Mouse (Mus musculus): ENCODE measurements around the gene Gimap5. TPM values are rescaled to one million over a fixed set of nuclear protein-coding genes. Genes with fewer than 3 reads are reported as not detected.

Gene Gimap5
- total and polyA plus RNA-seq, 3 experiments = not detected

Other genes with a start within 250 kb of the Gimap5 start
- gene Atp6v0e2, start 208.6 kb upstream of the Gimap5 start, total RNA-seq (2012; rRNA removed) = not detected in 2 replicates
- gene Atp6v0e2, start 208.6 kb upstream of the Gimap5 start, polyA plus RNA-seq (2012; ENCODE audit: insufficient read depth in 1 of 2, insufficient read length in 2 of 2, low read depth in 1 of 2, low replicate concordance in 2 of 2, missing spikeins in 1 of 2) = not detected
- gene Lrrc61, start 191.4 kb upstream of the Gimap5 start, total RNA-seq (2012; rRNA removed) = not detected in 2 replicates
- not detected for gene Lrrc61, start 191.4 kb upstream of the Gimap5 start, polyA plus RNA-seq (2012; ENCODE audit: insufficient read depth in 1 of 2, insufficient read length in 2 of 2, low read depth in 1 of 2, low replicate concordance in 2 of 2, missing spikeins in 1 of 2)
- gene Rarres2, start 173.4 kb upstream of the Gimap5 start, total RNA-seq (2012; rRNA removed) = not detected in 2 replicates
- gene Rarres2, start 173.4 kb upstream of the Gimap5 start, polyA plus RNA-seq (2012; ENCODE audit: insufficient read depth in 1 of 2, insufficient read length in 2 of 2, low read depth in 1 of 2, low replicate concordance in 2 of 2, missing spikeins in 1 of 2) = not detected
- gene Gm45021, start 156.6 kb upstream of the Gimap5 start, total RNA-seq (2012; rRNA removed) = not detected in 2 replicates
- not detected for gene Gm45021, start 156.6 kb upstream of the Gimap5 start, polyA plus RNA-seq (2012; ENCODE audit: insufficient read depth in 1 of 2, insufficient read length in 2 of 2, low read depth in 1 of 2, low replicate concordance in 2 of 2, missing spikeins in 1 of 2)
- gene Repin1, start 152.3 kb upstream of the Gimap5 start, total RNA-seq (2012; rRNA removed) = not detected in 2 replicates
- gene Repin1, start 152.3 kb upstream of the Gimap5 start, polyA plus RNA-seq (2012; ENCODE audit: insufficient read depth in 1 of 2, insufficient read length in 2 of 2, low read depth in 1 of 2, low replicate concordance in 2 of 2, missing spikeins in 1 of 2) = not detected
- not detected in 2 replicates for gene Gm44965, start 152.3 kb upstream of the Gimap5 start, total RNA-seq (2012; rRNA removed)
- gene Gm44965, start 152.3 kb upstream of the Gimap5 start, polyA plus RNA-seq (2012; ENCODE audit: insufficient read depth in 1 of 2, insufficient read length in 2 of 2, low read depth in 1 of 2, low replicate concordance in 2 of 2, missing spikeins in 1 of 2) = not detected
- gene Zfp775, start 144.1 kb upstream of the Gimap5 start, total RNA-seq (2012; rRNA removed) = not detected in 2 replicates
- gene Zfp775, start 144.1 kb upstream of the Gimap5 start, polyA plus RNA-seq (2012; ENCODE audit: insufficient read depth in 1 of 2, insufficient read length in 2 of 2, low read depth in 1 of 2, low replicate concordance in 2 of 2, missing spikeins in 1 of 2) = not detected
- gene AI854703, start 119.4 kb upstream of the Gimap5 start, total RNA-seq (2012; rRNA removed) = not detected in 2 replicates
- gene AI854703, start 119.4 kb upstream of the Gimap5 start, polyA plus RNA-seq (2012; ENCODE audit: insufficient read depth in 1 of 2, insufficient read length in 2 of 2, low read depth in 1 of 2, low replicate concordance in 2 of 2, missing spikeins in 1 of 2) = not detected
- not detected in 2 replicates for gene Gimap8, start 99.0 kb upstream of the Gimap5 start, total RNA-seq (2012; rRNA removed)
- not detected for gene Gimap8, start 99.0 kb upstream of the Gimap5 start, polyA plus RNA-seq (2012; ENCODE audit: insufficient read depth in 1 of 2, insufficient read length in 2 of 2, low read depth in 1 of 2, low replicate concordance in 2 of 2, missing spikeins in 1 of 2)
- 3.8 and 4.8 TPM in 2 replicates for gene Gimap9, start 70.1 kb upstream of the Gimap5 start, total RNA-seq (2012; rRNA removed)
- gene Gimap9, start 70.1 kb upstream of the Gimap5 start, polyA plus RNA-seq (2012; ENCODE audit: insufficient read depth in 1 of 2, insufficient read length in 2 of 2, low read depth in 1 of 2, low replicate concordance in 2 of 2, missing spikeins in 1 of 2) = 1 to 10 TPM in 1 of 2 experiments, not detected in 1; 6.2 TPM
- gene Gimap4, start 61.6 kb upstream of the Gimap5 start, total RNA-seq (2012; rRNA removed) = 0.12 TPM in 1 of 2 replicates, not detected in the other
- under 1 TPM in 1 of 2 experiments, not detected in 1; 0.25 TPM for gene Gimap4, start 61.6 kb upstream of the Gimap5 start, polyA plus RNA-seq (2012; ENCODE audit: insufficient read depth in 1 of 2, insufficient read length in 2 of 2, low read depth in 1 of 2, low replicate concordance in 2 of 2, missing spikeins in 1 of 2)
- not detected in 2 replicates for gene Gimap6, start 38.0 kb upstream of the Gimap5 start, total RNA-seq (2012; rRNA removed)
- gene Gimap6, start 38.0 kb upstream of the Gimap5 start, polyA plus RNA-seq (2012; ENCODE audit: insufficient read depth in 1 of 2, insufficient read length in 2 of 2, low read depth in 1 of 2, low replicate concordance in 2 of 2, missing spikeins in 1 of 2) = not detected
- gene Gm28053, start 27.6 kb upstream of the Gimap5 start, total RNA-seq (2012; rRNA removed) = not detected in 2 replicates
- gene Gm28053, start 27.6 kb upstream of the Gimap5 start, polyA plus RNA-seq (2012; ENCODE audit: insufficient read depth in 1 of 2, insufficient read length in 2 of 2, low read depth in 1 of 2, low replicate concordance in 2 of 2, missing spikeins in 1 of 2) = not detected
- not detected in 2 replicates for gene Gimap7, start 27.6 kb upstream of the Gimap5 start, total RNA-seq (2012; rRNA removed)
- gene Gimap7, start 27.6 kb upstream of the Gimap5 start, polyA plus RNA-seq (2012; ENCODE audit: insufficient read depth in 1 of 2, insufficient read length in 2 of 2, low read depth in 1 of 2, low replicate concordance in 2 of 2, missing spikeins in 1 of 2) = not detected
- not detected in 2 replicates for gene Gimap1, start 7.1 kb upstream of the Gimap5 start, total RNA-seq (2012; rRNA removed)
- not detected for gene Gimap1, start 7.1 kb upstream of the Gimap5 start, polyA plus RNA-seq (2012; ENCODE audit: insufficient read depth in 1 of 2, insufficient read length in 2 of 2, low read depth in 1 of 2, low replicate concordance in 2 of 2, missing spikeins in 1 of 2)
- gene Gimap3, start 24.7 kb downstream of the Gimap5 start, total RNA-seq (2012; rRNA removed) = not detected in 2 replicates
- not detected for gene Gimap3, start 24.7 kb downstream of the Gimap5 start, polyA plus RNA-seq (2012; ENCODE audit: insufficient read depth in 1 of 2, insufficient read length in 2 of 2, low read depth in 1 of 2, low replicate concordance in 2 of 2, missing spikeins in 1 of 2)
- gene Tmem176a, start 94.7 kb downstream of the Gimap5 start, total RNA-seq (2012; rRNA removed) = 3.9 TPM in 2 replicates
- 10 to 100 TPM in 1 of 2 experiments, not detected in 1; 18.5 TPM for gene Tmem176a, start 94.7 kb downstream of the Gimap5 start, polyA plus RNA-seq (2012; ENCODE audit: insufficient read depth in 1 of 2, insufficient read length in 2 of 2, low read depth in 1 of 2, low replicate concordance in 2 of 2, missing spikeins in 1 of 2)
- gene Tmem176b, start 95.3 kb downstream of the Gimap5 start, total RNA-seq (2012; rRNA removed) = 22.2 and 23.0 TPM in 2 replicates
- 10 to 100 TPM in 1 of 2 experiments, not detected in 1; 77.0 TPM for gene Tmem176b, start 95.3 kb downstream of the Gimap5 start, polyA plus RNA-seq (2012; ENCODE audit: insufficient read depth in 1 of 2, insufficient read length in 2 of 2, low read depth in 1 of 2, low replicate concordance in 2 of 2, missing spikeins in 1 of 2)
- not detected in 2 replicates for gene Aoc1, start 126.7 kb downstream of the Gimap5 start, total RNA-seq (2012; rRNA removed)
- gene Aoc1, start 126.7 kb downstream of the Gimap5 start, polyA plus RNA-seq (2012; ENCODE audit: insufficient read depth in 1 of 2, insufficient read length in 2 of 2, low read depth in 1 of 2, low replicate concordance in 2 of 2, missing spikeins in 1 of 2) = not detected
- not detected in 2 replicates for gene 1600015I10Rik, start 183.7 kb downstream of the Gimap5 start, total RNA-seq (2012; rRNA removed)
- not detected for gene 1600015I10Rik, start 183.7 kb downstream of the Gimap5 start, polyA plus RNA-seq (2012; ENCODE audit: insufficient read depth in 1 of 2, insufficient read length in 2 of 2, low read depth in 1 of 2, low replicate concordance in 2 of 2, missing spikeins in 1 of 2)
- gene Doxl2, start 228.8 kb downstream of the Gimap5 start, total RNA-seq (2012; rRNA removed) = not detected in 2 replicates
- not detected for gene Doxl2, start 228.8 kb downstream of the Gimap5 start, polyA plus RNA-seq (2012; ENCODE audit: insufficient read depth in 1 of 2, insufficient read length in 2 of 2, low read depth in 1 of 2, low replicate concordance in 2 of 2, missing spikeins in 1 of 2)
- gene Svs1, start 240.7 kb downstream of the Gimap5 start, total RNA-seq (2012; rRNA removed) = not detected in 2 replicates
- gene Svs1, start 240.7 kb downstream of the Gimap5 start, polyA plus RNA-seq (2012; ENCODE audit: insufficient read depth in 1 of 2, insufficient read length in 2 of 2, low read depth in 1 of 2, low replicate concordance in 2 of 2, missing spikeins in 1 of 2) = not detected

All from MEL (cell line).